Mouse (Mus musculus): ENCODE results near the gene Slc6a12.

Slc6a12 gene

DNA sequence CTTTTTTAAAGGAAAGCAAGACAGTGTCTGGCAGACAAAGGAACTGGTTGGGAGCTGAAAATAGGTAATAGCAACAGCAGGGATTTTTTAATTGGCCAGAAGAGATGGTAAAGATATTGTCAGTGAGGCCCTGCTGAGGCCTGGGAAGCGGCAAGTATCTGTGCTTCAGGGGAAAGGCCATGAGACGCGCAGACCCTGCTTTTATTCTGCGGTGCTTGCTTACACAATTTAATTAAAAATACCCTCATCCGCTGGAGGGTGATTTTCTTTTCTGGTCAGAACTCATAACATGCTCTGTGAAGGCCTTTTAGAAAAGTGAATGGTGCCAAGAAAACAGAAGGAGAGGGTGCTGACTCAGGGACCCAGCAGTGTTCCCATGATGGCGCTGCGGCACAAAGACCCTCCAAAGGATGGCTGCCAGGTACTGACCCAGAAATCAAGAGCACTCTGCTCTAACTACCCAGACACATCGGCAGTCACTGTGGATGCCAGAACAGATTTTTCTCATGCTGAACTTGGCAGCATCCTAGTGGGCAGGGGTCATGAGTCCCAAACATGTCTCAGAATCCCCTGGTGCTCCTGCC lies 59.9 kb downstream of the Slc6a12 start:
- in situ Hi-C loops (cut with MboI; ENCODE audit: low sequenced_read_pairs) = no loop called here

- in situ Hi-C loops (cut with MboI; ENCODE audit: low sequenced_read_pairs) = no loop called here
Observed at GRCm38 (mm10) chr6:121405311-121405710, 62.4 kb downstream of the Slc6a12 start.

- in situ Hi-C loops (cut with MboI; ENCODE audit: low sequenced_read_pairs) = no loop called here
Observed at GRCm38 (mm10) chr6:121407571-121408011, 64.7 kb downstream of the Slc6a12 start.

- in situ Hi-C loops (cut with MboI; ENCODE audit: low sequenced_read_pairs) = no loop called here
Observed at GRCm38 (mm10) chr6:121412558-121413297, 69.9 kb downstream of the Slc6a12 start.
